Mouse (Mus musculus): ENCODE results near the gene Plcb4.

GRCm38 (mm10) chr2:135854059-135854458, 195.2 kb downstream of the Plcb4 start:
- no peak for TF ChIP-seq POLR2A (IDR thresholded peaks at IDR 0.05; ENCODE audit: borderline replicate concordance, extremely low read depth, low read depth, low read length)
- no peak for TF ChIP-seq CTCF (IDR thresholded peaks at IDR 0.05; ENCODE audit: insufficient read depth, low read length)
